Mouse (Mus musculus) lung, postnatal 0 days (tissue): ENCODE measurements around the gene Slc9a5. TPM values are rescaled to one million over a fixed set of nuclear protein-coding genes. Genes with fewer than 3 reads are reported as not detected.
A peak's percentile ranks its signal among the peaks of the same experiment; 100 is the strongest.

ENCODE experiments used
- ATAC-seq: fragments of 200-750 bp; cut with Nextera tagmentation; 2 replicates; pipeline ENCODE4 v1.8.0; 2017; ENCODE audit warnings: moderate library complexity
- DNase-seq: peaks from one replicate; pipeline ENCODE4 v3.0.0-alpha.2; 2016; ENCODE audit warnings: low spot score
- H3K27ac ChIP-seq: fragments of 300-500 bp; sonication (generic); 2 replicates; pipeline ENCODE4 v1.5.1; 2014; ENCODE audit warnings: antibody characterized with exemption, mild to moderate bottlenecking, low read length, mixed read lengths
- H3K27me3 ChIP-seq: fragments of 300-500 bp; sonication (generic); replicated peaks from 2 replicates; pipeline ENCODE4 v1.6.1; 2014; ENCODE audit warnings: low read length, mixed read lengths; ENCODE audit not compliant: insufficient read depth
- H3K36me3 ChIP-seq: fragments of 300-500 bp; sonication (generic); 2 replicates; pipeline ENCODE4 v1.6.1; 2014; ENCODE audit warnings: low read length, mixed read lengths; ENCODE audit not compliant: insufficient read depth
- H3K4me1 ChIP-seq: fragments of 300-500 bp; sonication (generic); 2 replicates; pipeline ENCODE4 v1.6.1; 2014; ENCODE audit warnings: antibody characterized with exemption, low read depth, low read length, mixed read lengths; ENCODE audit not compliant: insufficient read depth
- H3K4me2 ChIP-seq: fragments of 300-500 bp; sonication (generic); replicated peaks from 2 replicates; pipeline ENCODE4 v1.6.1; 2014; ENCODE audit warnings: low read depth, mild to moderate bottlenecking, low read length, moderate library complexity, mixed read lengths
- H3K4me3 ChIP-seq: fragments of 300-500 bp; sonication (generic); 2 replicates; pipeline ENCODE4 v1.5.1; 2014; ENCODE audit warnings: low read depth, low read length
- H3K9ac ChIP-seq: fragments of 300-500 bp; sonication (generic); replicated peaks from 2 replicates; pipeline ENCODE4 v1.6.1; 2014; ENCODE audit warnings: low read depth, mild to moderate bottlenecking
- H3K9me3 ChIP-seq: fragments of 300-500 bp; sonication (generic); 2 replicates; pipeline ENCODE4 v1.6.1; 2016; ENCODE audit warnings: low read length, mixed read lengths
- CTCF ChIP-seq: IDR thresholded peaks from 2 replicates; pipeline ENCODE4 v1.5.1; 2016; ENCODE audit warnings: antibody characterized with exemption, mild to moderate bottlenecking
- EP300 ChIP-seq: IDR thresholded peaks from 2 replicates; pipeline ENCODE4 v1.6.1; 2016; ENCODE audit warnings: antibody characterized with exemption, mild to moderate bottlenecking, control low read depth
- WGBS: fragments of 180-500 bp; shearing (Covaris S2); extraction: QIAGEN DNeasy Blood & Tissue Kit; methylation state at CpG from one replicate; pipeline ENCODE4 v1.1.7; 2014; 5-methylcytosine and 5-hydroxymethylcytosine counted together
- polyA plus RNA-seq: library from polyadenylated mRNA; unstranded; fragments of >200 nt; fragmentation: Nextera tagmentation; extraction: Ambion mirVana; gene quantifications from 2 replicates; pipeline ENCODE4 v1.2.1, GENCODE M21; 2015

The Slc9a5 gene
- polyA plus RNA-seq, 1 experiment from 2014 or later, result 1.7 TPM

DNA sequence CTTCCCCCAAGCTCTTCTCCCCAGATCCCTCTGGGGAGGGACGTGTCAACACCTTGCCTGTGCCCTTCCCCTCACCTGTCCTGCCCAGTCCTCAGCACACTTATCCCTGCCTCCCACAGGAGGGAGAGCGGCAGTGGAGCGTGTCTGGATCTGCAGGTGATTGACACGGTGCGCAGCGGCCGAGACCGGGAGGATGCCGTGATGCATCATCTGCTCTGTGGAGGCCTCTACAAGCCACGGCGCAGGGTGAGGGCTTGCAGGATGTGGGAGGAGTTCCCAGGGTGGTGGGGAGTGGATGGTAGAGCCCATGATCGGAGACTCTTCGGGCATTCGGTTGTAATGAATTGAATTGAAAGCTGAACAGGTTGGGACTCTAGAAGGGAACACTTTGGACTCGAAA, 10.6 kb downstream of the Slc9a5 start:
- Histone ChIP-seq H3K9ac (no peak overlapping the region), H3K27me3 (no peaks in the 10 kb centered on the region), H3K27ac (no peak overlapping the region), H3K36me3 (no peaks in the 10 kb centered on the region), H3K9me3 (no peaks in the 10 kb centered on the region), H3K4me3 (no peak overlapping the region), H3K4me2 (no peak overlapping the region), H3K4me1 (no peaks in the 10 kb centered on the region)
- 55% methylated on average over 15 of the region's 15 CpGs for WGBS
- TF ChIP-seq CTCF (no peak), EP300 (no peak)
- no peak for DNase-seq
- ATAC-seq, result no peak

- H3K4me3 ChIP-seq, result no peak overlapping the region
- no peak overlapping the region for H3K9ac ChIP-seq
- WGBS, result 47% methylated on average over 4 of the region's 4 CpGs
- no peaks in the 10 kb centered on the region for H3K9me3 ChIP-seq
- no peak overlapping the region for H3K27ac ChIP-seq
- no peaks in the 10 kb centered on the region for H3K27me3 ChIP-seq
- TF ChIP-seq CTCF, result peak; percentile 74
- TF ChIP-seq EP300, result no peak
- H3K36me3 ChIP-seq, result no peaks in the 10 kb centered on the region
- no peak overlapping the region for H3K4me2 ChIP-seq
- H3K4me1 ChIP-seq, result no peaks in the 10 kb centered on the region
- ATAC-seq (peak; percentile 72), DNase-seq (peak; percentile 80)
These were observed 11.0 kb downstream of the Slc9a5 start for GRCm38 (mm10) chr8:105359646-105360045.

- no peak for TF ChIP-seq CTCF
- TF ChIP-seq EP300, result no peak
- no peak overlapping the region for H3K4me2 ChIP-seq
- DNase-seq (peak; percentile 44), ATAC-seq (no peak)
- H3K9ac ChIP-seq, result no peak overlapping the region
- 35% methylated on average over 12 of the region's 12 CpGs for WGBS
- H3K9me3 ChIP-seq, result no peaks in the 10 kb centered on the region
- no peaks in the 10 kb centered on the region for H3K4me1 ChIP-seq
- H3K36me3 ChIP-seq, result no peaks in the 10 kb centered on the region
- no peak overlapping the region for H3K4me3 ChIP-seq
- H3K27ac ChIP-seq, result no peak overlapping the region
- H3K27me3 ChIP-seq, result no peaks in the 10 kb centered on the region
These were observed 13.4 kb downstream of the Slc9a5 start for GRCm38 (mm10) chr8:105361751-105362702.

- Histone ChIP-seq H3K27me3 (no peaks in the 10 kb centered on the region), H3K9me3 (no peaks in the 10 kb centered on the region), H3K4me3 (no peak overlapping the region), H3K36me3 (no peaks in the 10 kb centered on the region), H3K9ac (no peak overlapping the region), H3K4me2 (no peak overlapping the region), H3K27ac (no peak overlapping the region), H3K4me1 (no peaks in the 10 kb centered on the region)
- WGBS, result 75% methylated on average over 2 of the region's 2 CpGs
- DNase-seq, result peak; percentile 54
- TF ChIP-seq CTCF (peak; percentile 71), EP300 (no peak)
- ATAC-seq, result no peak
These were observed 18.5 kb downstream of the Slc9a5 start for GRCm38 (mm10) chr8:105367107-105367506.

DNA sequence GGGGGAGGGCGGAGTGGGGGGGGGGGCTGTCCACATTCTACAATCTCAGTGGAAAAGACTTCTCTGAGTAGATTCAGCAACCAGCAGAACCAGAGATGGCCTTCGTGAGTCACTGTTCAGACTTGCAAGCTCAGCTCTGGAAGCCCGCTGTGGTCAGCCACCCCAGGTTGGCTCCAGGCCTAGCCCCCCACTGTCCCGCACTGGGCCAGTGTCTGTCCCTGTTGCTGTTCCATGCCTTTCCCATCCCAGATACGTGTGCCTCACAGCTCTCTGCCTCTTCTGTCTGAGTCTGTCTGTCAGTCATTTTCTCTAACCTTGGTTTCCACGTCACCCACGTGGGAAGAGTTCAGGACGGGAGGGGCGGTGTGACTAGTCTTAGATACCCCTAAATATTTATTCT, 23.8 kb downstream of the Slc9a5 start:
- WGBS, result 67% methylated on average over 9 of the region's 9 CpGs
- H3K4me2 ChIP-seq, result no peak overlapping the region
- no peaks in the 10 kb centered on the region for H3K27me3 ChIP-seq
- no peak for DNase-seq
- no peak overlapping the region for H3K27ac ChIP-seq
- TF ChIP-seq EP300 (no peak), CTCF (no peak)
- no peak overlapping the region for H3K4me3 ChIP-seq
- H3K9ac ChIP-seq, result no peak overlapping the region
- no peaks in the 10 kb centered on the region for H3K4me1 ChIP-seq
- ATAC-seq, result no peak
- H3K9me3 ChIP-seq, result no peaks in the 10 kb centered on the region
- H3K36me3 ChIP-seq, result no peaks in the 10 kb centered on the region

DNA sequence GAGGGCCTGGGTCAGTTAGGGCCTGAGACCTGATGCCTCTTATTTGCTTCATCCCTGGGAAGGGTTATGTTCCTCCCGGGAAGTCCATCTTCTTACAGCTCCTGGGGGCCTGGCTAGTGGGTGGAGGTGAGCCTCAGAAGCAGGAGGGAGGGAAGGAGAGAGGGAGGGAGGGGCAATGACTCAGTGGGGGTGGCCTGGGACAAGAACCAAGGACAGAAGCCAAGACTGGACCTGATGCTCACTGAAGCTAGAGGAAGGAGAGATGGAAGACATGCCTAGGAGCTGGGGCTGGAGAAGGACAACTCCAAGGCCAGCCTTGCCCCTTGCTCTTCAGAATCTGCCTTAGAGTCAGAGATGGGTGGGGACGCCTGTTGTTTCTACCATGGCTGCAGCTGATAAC, 24.4 kb downstream of the Slc9a5 start, which contains the start of gene Plekhg4:
Plekhg4 (plus strand) TSS at position 243 of the 400 bp plus-strand sequence.
- Histone ChIP-seq H3K36me3 (no peaks in the 10 kb centered on the region), H3K4me1 (no peaks in the 10 kb centered on the region), H3K27me3 (no peaks in the 10 kb centered on the region), H3K9me3 (no peaks in the 10 kb centered on the region), H3K4me3 (no peak within 1 kb of the TSS), H3K9ac (no peak within 1 kb of the TSS), H3K27ac (no peak within 1 kb of the TSS), H3K4me2 (no peak within 1 kb of the TSS)
- no peak for ATAC-seq
- TF ChIP-seq CTCF (no peak), EP300 (no peak)
- no peak for DNase-seq
- 34% methylated on average over 2 of the region's 2 CpGs for WGBS
